Mouse (Mus musculus): Measurements from ENCODE around the gene Slc9a3r1. TPM values are rescaled to one million over a fixed set of nuclear protein-coding genes. Genes with fewer than 3 reads are reported as not detected.

The Slc9a3r1 gene
- total RNA-seq (2023), result 100 to 1,000 TPM; 153 to 167 TPM

GRCm38 (mm10) chr11:115162832-115163480, at the start of gene Slc9a3r1:
Gene Slc9a3r1 (plus strand): TSS chr11:115163341.

GRCm38 (mm10) chr11:115133800-115134199, 29.3 kb upstream of the Slc9a3r1 start, which contains the start of gene Cd300lf:
Gene Cd300lf (minus strand): TSS chr11:115133992.

GRCm38 (mm10) chr11:115187224-115187639, 24.1 kb downstream of the Slc9a3r1 start, which contains the start of gene Tmem104:
Gene Tmem104 (plus strand): TSS chr11:115187487.

GRCm38 (mm10) chr11:115187693-115188092, 24.6 kb downstream of the Slc9a3r1 start, which contains the start of gene Nat9:
Gene Nat9 (minus strand): TSS chr11:115187859.

Other genes starting within 250 kb of the Slc9a3r1 start
- 100 to 1,000 TPM; 129 to 147 TPM for gene Cd300lb, start 229.0 kb upstream of the Slc9a3r1 start, total RNA-seq (2023)
- 1 to 10 TPM; 1.0 to 1.2 TPM for gene Cd300c, start 194.2 kb upstream of the Slc9a3r1 start, total RNA-seq (2023)
- gene Cd300ld, start 173.4 kb upstream of the Slc9a3r1 start, total RNA-seq (2023), result 10 to 100 TPM; 86.6 to 92.0 TPM
- gene Cd300c2, start 161.5 kb upstream of the Slc9a3r1 start, total RNA-seq (2023), result 10 to 100 TPM; 58.3 to 72.4 TPM
- not detected for gene Cd300ld2, start 147.1 kb upstream of the Slc9a3r1 start, total RNA-seq (2023)
- gene Cd300ld4, start 136.3 kb upstream of the Slc9a3r1 start, total RNA-seq (2023), result not detected
- 10 to 100 TPM in 1 of 2 experiments, 1 to 10 TPM in 1; 6.9 to 14.7 TPM for gene Cd300ld5, start 125.6 kb upstream of the Slc9a3r1 start, total RNA-seq (2023)
- 10 to 100 TPM in 1 of 2 experiments, 1 to 10 TPM in 1; 6.3 to 15.5 TPM for gene Cd300ld3, start 114.9 kb upstream of the Slc9a3r1 start, total RNA-seq (2023)
- 1 to 10 TPM in 1 of 2 experiments, under 1 TPM in 1; 0.56 to 1.1 TPM for gene Cd300e, start 101.2 kb upstream of the Slc9a3r1 start, total RNA-seq (2023)
- gene Rab37, start 71.9 kb upstream of the Slc9a3r1 start, total RNA-seq (2023), result 10 to 100 TPM; 11.1 to 13.9 TPM
- gene Cd300lf, start 29.3 kb upstream of the Slc9a3r1 start, total RNA-seq (2023), result 100 to 1,000 TPM; 171 to 198 TPM
- gene Tmem104, start 24.1 kb downstream of the Slc9a3r1 start, total RNA-seq (2023), result 10 to 100 TPM; 36.2 to 46.6 TPM
- 10 to 100 TPM; 16.2 to 21.2 TPM for gene Nat9, start 24.5 kb downstream of the Slc9a3r1 start, total RNA-seq (2023)
- gene Grin2c, start 103.9 kb downstream of the Slc9a3r1 start, total RNA-seq (2023), result not detected
- 10 to 100 TPM in 1 of 2 experiments, 1 to 10 TPM in 1; 6.9 to 10.0 TPM for gene Fdxr, start 113.7 kb downstream of the Slc9a3r1 start, total RNA-seq (2023)
- gene Fads6, start 134.3 kb downstream of the Slc9a3r1 start, total RNA-seq (2023), result 1 to 10 TPM; 2.0 to 2.2 TPM
- gene Otop2, start 143.8 kb downstream of the Slc9a3r1 start, total RNA-seq (2023), result not detected
- not detected for gene Ush1g, start 158.7 kb downstream of the Slc9a3r1 start, total RNA-seq (2023)
- gene Otop3, start 171.4 kb downstream of the Slc9a3r1 start, total RNA-seq (2023), result not detected
- 1 to 10 TPM in 1 of 2 experiments, under 1 TPM in 1; 0.93 to 1.7 TPM for gene Hid1, start 204.4 kb downstream of the Slc9a3r1 start, total RNA-seq (2023)
- gene Cdr2l, start 218.6 kb downstream of the Slc9a3r1 start, total RNA-seq (2023), result under 1 TPM; 0.20 to 0.22 TPM
- gene Mrpl58, start 240.4 kb downstream of the Slc9a3r1 start, total RNA-seq (2023), result 10 to 100 TPM; 40.2 to 43.7 TPM

All from neutrophil, adult 59 days (primary cell).